Mouse (Mus musculus) cerebellum, adult (tissue): ENCODE results near the gene Vstm4.

Experiments used
- ATAC-seq: cut with Nextera tagmentation; 2 replicates; pipeline ENCODE4 v1.9.2; 2017; ENCODE audit warnings: mild to moderate bottlenecking, moderate library complexity, mixed read lengths; ENCODE audit not compliant: insufficient number of reproducible peaks, low FRiP score, low TSS enrichment

Vstm4 gene

GRCm38 (mm10) chr14:32858941-32859510 lies 2.5 kb downstream of the Vstm4 start:
- no peak for ATAC-seq

- ATAC-seq = no peak
These were observed 3.4 kb downstream of the Vstm4 start for GRCm38 (mm10) chr14:32859831-32860569.

GRCm38 (mm10) chr14:32861149-32861581 lies 4.6 kb downstream of the Vstm4 start:
- ATAC-seq = no peak

- ATAC-seq = no peak
These were observed 5.1 kb downstream of the Vstm4 start for GRCm38 (mm10) chr14:32861656-32862055.

GRCm38 (mm10) chr14:32865331-32865730 lies 8.8 kb downstream of the Vstm4 start:
- ATAC-seq = no peak

GRCm38 (mm10) chr14:32871963-32872362 lies 15.4 kb downstream of the Vstm4 start:
- ATAC-seq = no peak

- no peak for ATAC-seq
These were observed 21.0 kb downstream of the Vstm4 start for GRCm38 (mm10) chr14:32877549-32877948.

GRCm38 (mm10) chr14:32880332-32880731 lies 23.8 kb downstream of the Vstm4 start:
- no peak for ATAC-seq

GRCm38 (mm10) chr14:32881693-32882092 lies 25.1 kb downstream of the Vstm4 start:
- ATAC-seq = no peak

GRCm38 (mm10) chr14:32888876-32889674 lies 32.5 kb downstream of the Vstm4 start:
- peak; percentile 56; the same call in 1 of the 2 replicates for ATAC-seq

- ATAC-seq = 0 out of 2 replicates have a peak, but pooled peaks have one; percentile 24
These were observed 37.8 kb downstream of the Vstm4 start for GRCm38 (mm10) chr14:32894341-32894853.

- ATAC-seq = peak; percentile 3; the same call in 1 of the 2 replicates
These were observed 38.3 kb downstream of the Vstm4 start for GRCm38 (mm10) chr14:32894878-32895277.

- no peak for ATAC-seq
These were observed 40.3 kb downstream of the Vstm4 start for GRCm38 (mm10) chr14:32896896-32897295.

- ATAC-seq = no peak
These were observed 46.6 kb downstream of the Vstm4 start for GRCm38 (mm10) chr14:32903203-32903602.

- no peak for ATAC-seq
These were observed 50.0 kb downstream of the Vstm4 start for GRCm38 (mm10) chr14:32906545-32906944.

GRCm38 (mm10) chr14:32909112-32909511 lies 52.6 kb downstream of the Vstm4 start:
- ATAC-seq = no peak

GRCm38 (mm10) chr14:32911187-32911586 lies 54.6 kb downstream of the Vstm4 start:
- no peak for ATAC-seq

GRCm38 (mm10) chr14:32915360-32915759 lies 58.8 kb downstream of the Vstm4 start:
- no peak for ATAC-seq

- no peak for ATAC-seq
These were observed 61.4 kb downstream of the Vstm4 start for GRCm38 (mm10) chr14:32917919-32918318.

GRCm38 (mm10) chr14:32923871-32924270 lies 67.3 kb downstream of the Vstm4 start:
- ATAC-seq = no peak

GRCm38 (mm10) chr14:32931709-32932108 lies 75.2 kb downstream of the Vstm4 start:
- no peak for ATAC-seq
